ENCODE assay signal across 19 mouse cellular contexts in the genomic region with DNA sequence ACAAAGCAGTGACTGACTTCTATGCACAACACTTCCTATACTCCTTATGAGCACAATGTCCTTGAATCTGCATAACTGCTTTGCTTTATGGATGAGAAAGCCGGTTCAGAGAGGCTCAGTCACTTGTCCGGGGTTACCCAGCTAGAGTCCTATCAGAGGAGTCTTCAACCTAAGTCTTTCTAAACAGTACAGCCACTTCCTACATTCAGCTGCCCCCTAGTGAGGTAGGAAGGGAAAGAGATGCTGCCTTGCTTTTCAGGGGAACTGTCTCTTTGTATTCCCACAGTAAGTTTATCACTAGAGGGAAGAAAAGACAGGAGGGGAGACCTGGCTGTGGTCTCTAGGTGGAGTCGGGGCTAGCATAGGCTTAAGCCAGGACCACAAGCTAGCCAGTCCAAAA.
DNase-seq lines count a peak whose midpoint lies in the region; ATAC-seq and TF ChIP-seq lines count a peak whose summit lies in the region.
"Had no signal": no experiment of that assay in that cellular context is flagged by ENCODE, and none has a peak within 500 bp of the region (broad histone marks: within the 10 kb centered on the region; RNA-seq: fewer than 3 reads in every experiment).

No protein-coding gene starts in this region.

- no peaks in the 10 kb centered on the region for H3K9me3 ChIP-seq in forebrain, embryonic 14.5 days (replicated peaks; ENCODE audit: control insufficient read depth, low read length)
- no peaks in the 10 kb centered on the region for H3K9me3 ChIP-seq in forebrain, embryonic 10.5 days
- H3K9me3 ChIP-seq in kidney, postnatal 0 days (replicated peaks; ENCODE audit: low read length) = no peaks in the 10 kb centered on the region
- no peaks in the 10 kb centered on the region for H3K9me3 ChIP-seq in neural tube, embryonic 15.5 days (replicated peaks)
- H3K9me3 ChIP-seq: heart, embryonic 10.5 days; midbrain, embryonic 12.5 days had no signal

- no peak overlapping the region for H3K27ac ChIP-seq in forebrain, embryonic 14.5 days (ENCODE audit: low read depth, low read length)
- no peak overlapping the region for H3K27ac ChIP-seq in forebrain, embryonic 10.5 days
- no peak overlapping the region for H3K27ac ChIP-seq in kidney, postnatal 0 days
- no peak overlapping the region for H3K27ac ChIP-seq in neural tube, embryonic 15.5 days (replicated peaks)
- H3K27ac ChIP-seq: heart, embryonic 10.5 days; hindbrain, embryonic 14.5 days; midbrain, embryonic 12.5 days had no signal

- H3K4me1 ChIP-seq in forebrain, embryonic 14.5 days (ENCODE audit: control insufficient read depth, insufficient read depth, low read length) = no peaks in the 10 kb centered on the region
- H3K4me1 ChIP-seq in forebrain, embryonic 10.5 days = peaks cover 6% of the 10 kb centered on the region
- no peaks in the 10 kb centered on the region for H3K4me1 ChIP-seq in kidney, postnatal 0 days (replicated peaks; ENCODE audit: insufficient read depth, low read length)
- H3K4me1 ChIP-seq in neural tube, embryonic 15.5 days = peaks cover 8% of the 10 kb centered on the region
- H3K4me1 ChIP-seq: midbrain, embryonic 12.5 days had no signal

- no peaks in the 10 kb centered on the region for H3K27me3 ChIP-seq in forebrain, embryonic 14.5 days (replicated peaks; ENCODE audit: control insufficient read depth, insufficient read depth, low read length)
- H3K27me3 ChIP-seq in forebrain, embryonic 10.5 days (ENCODE audit: poor library complexity, severe bottlenecking) = peaks cover 54% of the 10 kb centered on the region
- 0 out of 2 replicates have a peak, but pooled peaks cover 4% of the 10 kb centered on the region for H3K27me3 ChIP-seq in kidney, postnatal 0 days (ENCODE audit: insufficient read depth, low read length)
- H3K27me3 ChIP-seq in neural tube, embryonic 15.5 days (replicated peaks) = peaks cover 18% of the 10 kb centered on the region; the same call in 1 of the 2 replicates

- TF ChIP-seq CTCF in kidney, postnatal 0 days (IDR thresholded peaks at IDR 0.05; ENCODE audit: low read depth) = peak; percentile 33; the same call in 1 of the 2 replicates

- no peak overlapping the region for H3K4me3 ChIP-seq in forebrain, embryonic 14.5 days (ENCODE audit: low read depth, low read length)
- no peak overlapping the region for H3K4me3 ChIP-seq in forebrain, embryonic 10.5 days
- H3K4me3 ChIP-seq in kidney, postnatal 0 days (replicated peaks; ENCODE audit: low read depth, low read length) = no peak overlapping the region
- H3K4me3 ChIP-seq in neural tube, embryonic 15.5 days (replicated peaks) = no peak overlapping the region
- H3K4me3 ChIP-seq: heart, embryonic 10.5 days; midbrain, embryonic 12.5 days had no signal

- no peak overlapping the region for H3K4me2 ChIP-seq in forebrain, embryonic 14.5 days (ENCODE audit: low read length)
- H3K4me2 ChIP-seq in kidney, postnatal 0 days (ENCODE audit: low read length) = no peak overlapping the region
- no peak overlapping the region for H3K4me2 ChIP-seq in neural tube, embryonic 15.5 days
- H3K4me2 ChIP-seq: hindbrain, embryonic 14.5 days; midbrain, embryonic 12.5 days had no signal

- H3K36me3 ChIP-seq in forebrain, embryonic 14.5 days (ENCODE audit: control insufficient read depth, insufficient read depth, low read length) = no peaks in the 10 kb centered on the region
- no peaks in the 10 kb centered on the region for H3K36me3 ChIP-seq in forebrain, embryonic 10.5 days (replicated peaks)
- no peaks in the 10 kb centered on the region for H3K36me3 ChIP-seq in kidney, postnatal 0 days (ENCODE audit: insufficient read depth, low read length)
- H3K36me3 ChIP-seq in neural tube, embryonic 15.5 days = no peaks in the 10 kb centered on the region
- H3K36me3 ChIP-seq: heart, embryonic 10.5 days; midbrain, embryonic 12.5 days had no signal

- ATAC-seq in forebrain, embryonic 14.5 days = no peak
- no peak for ATAC-seq in kidney, postnatal 0 days (replicated peaks; ENCODE audit: low FRiP score, low read depth)
- no peak for ATAC-seq in neural tube, embryonic 15.5 days (ENCODE audit: low FRiP score)

- peak; percentile 36 for DNase-seq in forebrain, embryonic 14.5 days (ENCODE audit: low spot score)
- no peak for DNase-seq in forebrain, embryonic 10.5 days (ENCODE audit: extremely low spot score, low spot score)
- peak; percentile 22 for DNase-seq in kidney, postnatal 0 days (ENCODE audit: low spot score)
- no peak for DNase-seq in kidney, postnatal 36 days
- peak; percentile 38 for DNase-seq in ES-CJ7 (ENCODE audit: low read depth, low spot score)
- peak; percentile 59 for DNase-seq in brain, adult 2 months (ENCODE audit: low read depth, low spot score)
- DNase-seq: B cell, adult 2 months; cerebellum, postnatal 10 days; gastrocnemius, postnatal 36 days; heart, postnatal 14 days; kidney, adult 11 months; kidney, postnatal 10 days; layer of hippocampus, adult 9-11 months; lung, postnatal 4 days; thymus, postnatal 4 days had no signal

- WGBS in forebrain, embryonic 14.5 days = 31% methylated on average over 3 of the region's 3 CpGs
- whole genome bisulfite sequencing in forebrain, embryonic 10.5 days = 36% methylated on average over 3 of the region's 3 CpGs
- 39% methylated on average over 3 of the region's 3 CpGs for WGBS in kidney, postnatal 0 days
- WGBS in neural tube, embryonic 15.5 days = 26% methylated on average over 3 of the region's 3 CpGs

- H3K9ac ChIP-seq in forebrain, embryonic 14.5 days (ENCODE audit: low read length) = no peak overlapping the region
- no peak overlapping the region for H3K9ac ChIP-seq in kidney, postnatal 0 days (ENCODE audit: low read depth, low read length)
- H3K9ac ChIP-seq in neural tube, embryonic 15.5 days (replicated peaks) = no peak overlapping the region
- H3K9ac ChIP-seq: hindbrain, embryonic 14.5 days; midbrain, embryonic 12.5 days had no signal

Comparison
In these comparisons a context has a peak if more than half of its experiments do, and no peak if none do; other contexts are left out.
1. DNase-seq: peak in forebrain, embryonic 14.5 days (single experiment), kidney, postnatal 0 days (single experiment), ES-CJ7 (single experiment) and brain, adult 2 months (single experiment); none in forebrain, embryonic 10.5 days (single experiment) and kidney, postnatal 36 days (0 of 2).